Mouse (Mus musculus) intestine, postnatal 0 days (tissue): ENCODE measurements around the gene Fndc1. TPM values are rescaled to one million over a fixed set of nuclear protein-coding genes. Genes with fewer than 3 reads are reported as not detected.

ENCODE experiments used
- ATAC-seq: fragments of 200-750 bp; cut with Nextera tagmentation; 2 replicates; pipeline ENCODE4 v1.8.0; 2017; ENCODE audit warnings: mild to moderate bottlenecking, moderate TSS enrichment, moderate library complexity
- H3K27ac ChIP-seq: fragments of 300-500 bp; sonication (generic); 2 replicates; pipeline ENCODE4 v1.5.1; 2014; ENCODE audit warnings: mild to moderate bottlenecking, low read depth, low read length, moderate library complexity
- H3K27me3 ChIP-seq: fragments of 300-500 bp; sonication (generic); replicated peaks from 2 replicates; pipeline ENCODE4 v1.6.1; 2014; ENCODE audit warnings: low read length, mixed read lengths; ENCODE audit not compliant: control insufficient read depth, insufficient read depth
- H3K36me3 ChIP-seq: fragments of 300-500 bp; sonication (generic); 2 replicates; pipeline ENCODE4 v1.6.1; 2014; ENCODE audit warnings: mild to moderate bottlenecking, moderate library complexity; ENCODE audit not compliant: control insufficient read depth, insufficient read depth
- H3K4me1 ChIP-seq: fragments of 300-500 bp; sonication (generic); replicated peaks from 2 replicates; pipeline ENCODE4 v1.6.1; 2014; ENCODE audit warnings: antibody characterized with exemption, low read length, mixed read lengths; ENCODE audit not compliant: control insufficient read depth, insufficient read depth
- H3K4me2 ChIP-seq: fragments of 300-500 bp; sonication (generic); replicated peaks from 2 replicates; pipeline ENCODE4 v1.6.1; 2014; ENCODE audit warnings: low read depth, mild to moderate bottlenecking, moderate library complexity
- H3K4me3 ChIP-seq: fragments of 300-500 bp; sonication (generic); 2 replicates; pipeline ENCODE4 v1.5.1; 2014; ENCODE audit warnings: low read depth, low read length
- H3K9ac ChIP-seq: fragments of 300-500 bp; sonication (generic); 2 replicates; pipeline ENCODE4 v1.6.1; 2014; ENCODE audit warnings: mild to moderate bottlenecking, low read depth, low read length
- H3K9me3 ChIP-seq: fragments of 300-500 bp; sonication (generic); 2 replicates; pipeline ENCODE4 v1.6.1; 2016; ENCODE audit warnings: mixed run types; ENCODE audit not compliant: control insufficient read depth
- CTCF ChIP-seq: sonication (generic); IDR thresholded peaks from 2 replicates; pipeline ENCODE4 v1.5.1; 2016; ENCODE audit warnings: low read depth, mild to moderate bottlenecking, control low read depth, antibody characterized with exemption, moderate library complexity
- WGBS: fragments of 180-500 bp; shearing (Covaris S2); extraction: QIAGEN DNeasy Blood & Tissue Kit; methylation state at CpG from one replicate; pipeline ENCODE4 v1.1.7; 2014; 5-methylcytosine and 5-hydroxymethylcytosine counted together
- polyA plus RNA-seq: library from polyadenylated mRNA; unstranded; fragments of >200 nt; fragmentation: Nextera tagmentation; extraction: Ambion mirVana; gene quantifications from 2 replicates; pipeline ENCODE4 v1.2.1, GENCODE M21; 2015

The Fndc1 gene
- polyA plus RNA-seq, 1 experiment from 2014 or later, result 15.7 TPM

DNA sequence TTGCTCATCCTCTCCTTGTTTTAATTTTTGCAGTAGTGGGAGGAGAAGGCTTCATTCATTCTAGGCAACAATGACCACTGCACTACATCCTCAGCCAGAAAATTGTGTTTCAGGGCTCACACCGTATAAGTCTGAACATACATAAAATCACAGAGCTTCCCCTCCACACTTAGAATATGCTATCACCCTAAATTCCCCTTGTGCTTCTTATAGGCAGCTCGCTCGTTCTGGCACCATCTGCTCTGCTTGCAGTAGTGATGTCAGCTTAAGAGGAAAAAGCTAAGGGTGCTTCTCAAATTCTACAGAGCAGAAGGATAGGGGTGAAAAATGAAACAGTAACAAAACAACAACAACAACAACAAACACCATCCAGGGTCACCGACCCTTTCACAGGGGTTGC lies 82.1 kb downstream of the Fndc1 start:
- no peak overlapping the region for H3K4me2 ChIP-seq
- no peaks in the 10 kb centered on the region for H3K36me3 ChIP-seq
- no peaks in the 10 kb centered on the region for H3K27me3 ChIP-seq
- H3K27ac ChIP-seq, result no peak overlapping the region
- ATAC-seq, result no peak
- no peak overlapping the region for H3K4me3 ChIP-seq
- 81% methylated on average over 4 of the region's 4 CpGs for WGBS
- H3K9ac ChIP-seq, result no peak overlapping the region
- H3K9me3 ChIP-seq, result no peaks in the 10 kb centered on the region
- H3K4me1 ChIP-seq, result no peaks in the 10 kb centered on the region
- TF ChIP-seq CTCF, result no peak

GRCm38 (mm10) chr17:7740988-7741387 lies 86.1 kb downstream of the Fndc1 start:
- Histone ChIP-seq H3K4me2 (no peak overlapping the region), H3K36me3 (no peaks in the 10 kb centered on the region), H3K4me1 (no peaks in the 10 kb centered on the region), H3K27me3 (no peaks in the 10 kb centered on the region), H3K9me3 (no peaks in the 10 kb centered on the region), H3K9ac (no peak overlapping the region), H3K4me3 (no peak overlapping the region), H3K27ac (no peak overlapping the region)
- no peak for ATAC-seq
- no peak for TF ChIP-seq CTCF
- WGBS, result 23% methylated on average over 2 of the region's 2 CpGs

- ATAC-seq, result no peak
- Histone ChIP-seq H3K9me3 (no peaks in the 10 kb centered on the region), H3K4me2 (no peak overlapping the region), H3K36me3 (no peaks in the 10 kb centered on the region), H3K27ac (no peak overlapping the region), H3K4me1 (no peaks in the 10 kb centered on the region), H3K4me3 (no peak overlapping the region), H3K27me3 (no peaks in the 10 kb centered on the region), H3K9ac (no peak overlapping the region)
- 84% methylated on average over 4 of the region's 4 CpGs for WGBS
- no peak for TF ChIP-seq CTCF
Observed at GRCm38 (mm10) chr17:7722991-7723390, 104.1 kb downstream of the Fndc1 start.

GRCm38 (mm10) chr17:7718886-7719285 lies 108.2 kb downstream of the Fndc1 start:
- H3K4me2 ChIP-seq, result no peak overlapping the region
- no peaks in the 10 kb centered on the region for H3K36me3 ChIP-seq
- H3K27me3 ChIP-seq, result no peaks in the 10 kb centered on the region
- TF ChIP-seq CTCF, result no peak
- H3K4me3 ChIP-seq, result no peak overlapping the region
- no peaks in the 10 kb centered on the region for H3K9me3 ChIP-seq
- no peak overlapping the region for H3K27ac ChIP-seq
- no peak overlapping the region for H3K9ac ChIP-seq
- 60% methylated on average over 1 of the region's 1 CpGs for WGBS
- no peaks in the 10 kb centered on the region for H3K4me1 ChIP-seq
- no peak for ATAC-seq

DNA sequence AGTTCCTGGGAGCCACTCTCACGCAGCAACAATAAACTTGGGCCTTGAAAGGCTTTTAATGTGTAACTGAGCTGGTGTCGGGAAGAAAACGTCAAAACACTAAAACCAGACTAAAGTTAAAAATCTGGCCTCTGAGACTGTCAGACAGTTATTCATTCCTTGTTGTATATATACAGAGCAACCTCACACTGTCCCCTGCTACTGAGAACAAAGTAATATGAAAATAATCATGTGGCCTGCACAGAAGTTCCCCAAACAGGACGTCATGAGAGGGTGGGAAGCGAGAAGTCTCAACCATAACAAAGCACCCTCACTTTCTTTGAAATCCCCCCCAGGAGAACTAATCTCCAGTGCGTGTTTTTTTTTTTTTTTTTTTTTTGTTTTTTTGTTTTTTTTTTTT lies 109.2 kb downstream of the Fndc1 start:
- no peaks in the 10 kb centered on the region for H3K27me3 ChIP-seq
- no peak overlapping the region for H3K4me3 ChIP-seq
- H3K27ac ChIP-seq, result no peak overlapping the region
- H3K4me1 ChIP-seq, result no peaks in the 10 kb centered on the region
- no peak overlapping the region for H3K9ac ChIP-seq
- no peaks in the 10 kb centered on the region for H3K9me3 ChIP-seq
- WGBS, result 58% methylated on average over 6 of the region's 6 CpGs
- TF ChIP-seq CTCF, result no peak
- H3K36me3 ChIP-seq, result no peaks in the 10 kb centered on the region
- no peak for ATAC-seq
- H3K4me2 ChIP-seq, result no peak overlapping the region

- no peak for TF ChIP-seq CTCF
- Histone ChIP-seq H3K9ac (no peak overlapping the region), H3K9me3 (no peaks in the 10 kb centered on the region), H3K4me3 (no peak overlapping the region), H3K27ac (no peak overlapping the region), H3K4me1 (no peaks in the 10 kb centered on the region), H3K27me3 (no peaks in the 10 kb centered on the region), H3K4me2 (no peak overlapping the region), H3K36me3 (no peaks in the 10 kb centered on the region)
- no peak for ATAC-seq
- WGBS, result 53% methylated on average over 2 of the region's 2 CpGs
Observed at GRCm38 (mm10) chr17:7713020-7713419, 114.1 kb downstream of the Fndc1 start.

DNA sequence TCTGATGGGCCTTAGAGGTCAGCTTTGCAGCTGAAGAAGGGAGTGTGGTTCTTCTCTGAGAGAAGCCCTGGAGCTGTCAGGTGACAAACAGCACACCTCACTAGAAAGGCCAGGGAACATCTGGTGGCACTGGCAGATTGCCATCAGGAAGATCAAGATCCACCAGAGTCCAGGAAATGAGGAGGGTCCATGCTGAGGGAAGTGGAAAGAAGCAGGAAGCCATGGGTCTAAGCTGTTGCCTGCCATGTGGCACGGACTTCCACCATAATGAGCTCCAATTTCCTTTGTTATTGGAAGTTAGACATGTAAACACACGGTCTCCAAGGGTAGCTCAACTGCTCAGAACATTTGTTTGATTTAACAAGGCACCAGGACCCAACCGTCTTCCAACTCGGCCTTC lies 120.0 kb downstream of the Fndc1 start:
- no peaks in the 10 kb centered on the region for H3K9me3 ChIP-seq
- H3K9ac ChIP-seq, result no peak overlapping the region
- H3K4me2 ChIP-seq, result no peak overlapping the region
- 58% methylated on average over 4 of the region's 4 CpGs for WGBS
- no peak overlapping the region for H3K4me3 ChIP-seq
- no peaks in the 10 kb centered on the region for H3K36me3 ChIP-seq
- TF ChIP-seq CTCF, result no peak
- ATAC-seq, result no peak
- no peaks in the 10 kb centered on the region for H3K4me1 ChIP-seq
- no peak overlapping the region for H3K27ac ChIP-seq
- H3K27me3 ChIP-seq, result no peaks in the 10 kb centered on the region
